Mouse (Mus musculus) adipocyte (in vitro differentiated cells): Measurements from ENCODE around the gene Rbm20.

Source experiments
- DNase-seq: peaks from one replicate; pipeline ENCODE4 v3.0.0-alpha.2; 2016; ENCODE audit warnings: low spot score

The Rbm20 gene

GRCm38 (mm10) chr19:53885450-53885849 lies 208.3 kb downstream of the Rbm20 start:
- no peak for DNase-seq

GRCm38 (mm10) chr19:53886576-53887370 lies 209.7 kb downstream of the Rbm20 start:
- no peak for DNase-seq

GRCm38 (mm10) chr19:53887822-53888221 lies 210.7 kb downstream of the Rbm20 start:
- no peak for DNase-seq

GRCm38 (mm10) chr19:53888331-53888730 lies 211.2 kb downstream of the Rbm20 start:
- DNase-seq, result peak; percentile 34

GRCm38 (mm10) chr19:53889555-53889954 lies 212.4 kb downstream of the Rbm20 start:
- no peak for DNase-seq

- no peak for DNase-seq
Observed at GRCm38 (mm10) chr19:53890274-53890673, 213.2 kb downstream of the Rbm20 start.

GRCm38 (mm10) chr19:53890781-53891251 lies 213.7 kb downstream of the Rbm20 start:
- DNase-seq, result peak; percentile 65

GRCm38 (mm10) chr19:53891569-53891968 lies 214.5 kb downstream of the Rbm20 start:
- no peak for DNase-seq

GRCm38 (mm10) chr19:53892061-53892460 lies 215.0 kb downstream of the Rbm20 start, which contains the start of gene Pdcd4:
Gene Pdcd4, plus strand, starts transcription at chr19:53892231.
- DNase-seq, result peak; percentile 58

- peak; percentile 65 for DNase-seq
Observed at GRCm38 (mm10) chr19:53892838-53893359, 215.8 kb downstream of the Rbm20 start.

GRCm38 (mm10) chr19:53893711-53894171 lies 216.6 kb downstream of the Rbm20 start:
- DNase-seq, result peak; percentile 75

- peak; percentile 83 for DNase-seq
Observed at GRCm38 (mm10) chr19:53894538-53895121, 217.5 kb downstream of the Rbm20 start.

- DNase-seq, result peak; percentile 83
Observed at GRCm38 (mm10) chr19:53898046-53898445, 220.9 kb downstream of the Rbm20 start.

GRCm38 (mm10) chr19:53898498-53898897 lies 221.4 kb downstream of the Rbm20 start:
- DNase-seq, result peak; percentile 52

GRCm38 (mm10) chr19:53898970-53899900 lies 222.1 kb downstream of the Rbm20 start:
- no peak for DNase-seq

- DNase-seq, result no peak
Observed at GRCm38 (mm10) chr19:53899941-53900610, 223.0 kb downstream of the Rbm20 start.

- no peak for DNase-seq
Observed at GRCm38 (mm10) chr19:53901931-53902738, 225.0 kb downstream of the Rbm20 start.

- DNase-seq, result peak; percentile 98
Observed at GRCm38 (mm10) chr19:53902739-53903487, 225.8 kb downstream of the Rbm20 start.

GRCm38 (mm10) chr19:53903507-53904321 lies 226.6 kb downstream of the Rbm20 start:
- peak; percentile 77 for DNase-seq
